Mouse (Mus musculus) ES-Bruce4 (cell line): ENCODE measurements around the gene Zfp280d. TPM values are rescaled to one million over a fixed set of nuclear protein-coding genes. Genes with fewer than 3 reads are reported as not detected.

Source experiments
- H3K27ac ChIP-seq: 2 replicates; pipeline ENCODE4 v1.5.1; 2012; ENCODE audit warnings: low read length, inconsistent platforms; ENCODE audit not compliant: insufficient read depth
- H3K27me3 ChIP-seq: 2 replicates; pipeline ENCODE4 v1.6.1; 2012; ENCODE audit warnings: mild to moderate bottlenecking, low read length, inconsistent platforms; ENCODE audit not compliant: control insufficient read depth, poor library complexity, insufficient read depth, severe bottlenecking
- H3K36me3 ChIP-seq: 2 replicates; pipeline ENCODE4 v1.6.1; 2012; ENCODE audit warnings: inconsistent platforms, mild to moderate bottlenecking, low read length, moderate library complexity; ENCODE audit not compliant: control insufficient read depth, poor library complexity, insufficient read depth, severe bottlenecking
- H3K4me1 ChIP-seq: one replicate; pipeline ENCODE4 v1.8.1; 2011; ENCODE audit warnings: low read length; ENCODE audit not compliant: control insufficient read depth, insufficient read depth
- H3K4me3 ChIP-seq: 2 replicates; pipeline ENCODE4 v1.5.1; 2011; ENCODE audit warnings: low read depth, mild to moderate bottlenecking, low read length
- H3K9ac ChIP-seq: 2 replicates; pipeline ENCODE4 v1.6.1; 2012; ENCODE audit warnings: low read depth, mild to moderate bottlenecking, inconsistent platforms; ENCODE audit not compliant: poor library complexity, severe bottlenecking
- H3K9me3 ChIP-seq: replicated peaks from 2 replicates; pipeline ENCODE4 v1.6.1; 2012; ENCODE audit warnings: mild to moderate bottlenecking, low read length, inconsistent platforms; ENCODE audit not compliant: control insufficient read depth, poor library complexity, insufficient read depth, severe bottlenecking
- CTCF ChIP-seq: IDR thresholded peaks from one replicate; pipeline ENCODE4 v1.8.1; 2011; ENCODE audit warnings: low read depth, low read length
- EP300 ChIP-seq: IDR thresholded peaks from 2 replicates; pipeline ENCODE4 v1.6.1; 2011; ENCODE audit warnings: low read depth, low read length; ENCODE audit not compliant: insufficient read depth
- POLR2A ChIP-seq: IDR thresholded peaks from one replicate; pipeline ENCODE4 v1.8.1; 2011; ENCODE audit warnings: low read length; ENCODE audit not compliant: insufficient read depth
- polyA plus RNA-seq: library from polyadenylated mRNA; stranded (reverse); fragments of >200 nt; gene quantifications from 2 replicates; pipeline ENCODE4 v1.2.4, GENCODE M21; 2011; ENCODE audit warnings: low read depth; ENCODE audit not compliant: missing spikeins, insufficient read depth, insufficient read length

The Zfp280d gene
- polyA plus RNA-seq, 1 experiment, result 68.6 TPM

GRCm38 (mm10) chr9:72276941-72277340 lies 2.3 kb downstream of the Zfp280d start:
- H3K9me3 ChIP-seq, result peaks cover 22% of the 10 kb centered on the region
- no peaks in the 10 kb centered on the region for H3K4me1 ChIP-seq
- no peak for TF ChIP-seq POLR2A
- TF ChIP-seq EP300, result no peak
- no peak for TF ChIP-seq CTCF
- no peaks in the 10 kb centered on the region for H3K27me3 ChIP-seq
- H3K4me3 ChIP-seq, result no peak overlapping the region
- H3K27ac ChIP-seq, result no peak overlapping the region
- H3K9ac ChIP-seq, result no peak overlapping the region
- H3K36me3 ChIP-seq, result no peaks in the 10 kb centered on the region

- Histone ChIP-seq H3K9me3 (no peaks in the 10 kb centered on the region), H3K36me3 (no peaks in the 10 kb centered on the region), H3K4me3 (no peak overlapping the region), H3K27ac (no peak overlapping the region), H3K27me3 (no peaks in the 10 kb centered on the region), H3K4me1 (no peaks in the 10 kb centered on the region), H3K9ac (no peak overlapping the region)
- TF ChIP-seq POLR2A (no peak), EP300 (no peak), CTCF (no peak)
Observed at GRCm38 (mm10) chr9:72279943-72280342, 5.3 kb downstream of the Zfp280d start.

GRCm38 (mm10) chr9:72287696-72288095 lies 13.0 kb downstream of the Zfp280d start:
- H3K36me3 ChIP-seq, result no peaks in the 10 kb centered on the region
- H3K4me1 ChIP-seq, result peaks cover 2% of the 10 kb centered on the region
- H3K9ac ChIP-seq, result no peak overlapping the region
- no peak for TF ChIP-seq CTCF
- no peak overlapping the region for H3K4me3 ChIP-seq
- H3K27me3 ChIP-seq, result no peaks in the 10 kb centered on the region
- no peaks in the 10 kb centered on the region for H3K9me3 ChIP-seq
- H3K27ac ChIP-seq, result no peak overlapping the region

GRCm38 (mm10) chr9:72288210-72288609 lies 13.6 kb downstream of the Zfp280d start:
- Histone ChIP-seq H3K9me3 (no peaks in the 10 kb centered on the region), H3K36me3 (no peaks in the 10 kb centered on the region), H3K27ac (0 out of 2 replicates have a peak overlapping the region, but pooled peaks have one; percentile 12), H3K4me1 (peaks cover 2% of the 10 kb centered on the region), H3K27me3 (no peaks in the 10 kb centered on the region), H3K9ac (no peak overlapping the region), H3K4me3 (no peak overlapping the region)
- TF ChIP-seq CTCF (no peak), POLR2A (no peak), EP300 (no peak)

- no peaks in the 10 kb centered on the region for H3K27me3 ChIP-seq
- no peaks in the 10 kb centered on the region for H3K36me3 ChIP-seq
- H3K4me3 ChIP-seq, result no peak overlapping the region
- H3K9ac ChIP-seq, result peak overlapping the region; percentile 43
- peak overlapping the region; percentile 61 for H3K27ac ChIP-seq
- no peaks in the 10 kb centered on the region for H3K9me3 ChIP-seq
- no peak for TF ChIP-seq CTCF
- TF ChIP-seq EP300, result no peak
- TF ChIP-seq POLR2A, result no peak
- H3K4me1 ChIP-seq, result peaks cover 2% of the 10 kb centered on the region
Observed at GRCm38 (mm10) chr9:72289094-72289493, 14.4 kb downstream of the Zfp280d start.

GRCm38 (mm10) chr9:72294076-72294475 lies 19.4 kb downstream of the Zfp280d start:
- Histone ChIP-seq H3K9ac (no peak overlapping the region), H3K4me1 (peaks cover 2% of the 10 kb centered on the region), H3K36me3 (no peaks in the 10 kb centered on the region), H3K9me3 (no peaks in the 10 kb centered on the region), H3K27me3 (no peaks in the 10 kb centered on the region), H3K27ac (no peak overlapping the region), H3K4me3 (no peak overlapping the region)
- TF ChIP-seq EP300, result no peak
